Mouse (Mus musculus): ENCODE results near the gene Iqcd. TPM values are rescaled to one million over a fixed set of nuclear protein-coding genes. Genes with fewer than 3 reads are reported as not detected.

Gene Iqcd
- total RNA-seq, 2 experiments from 2014 or later = 1.00 to 1.2 TPM

DNA sequence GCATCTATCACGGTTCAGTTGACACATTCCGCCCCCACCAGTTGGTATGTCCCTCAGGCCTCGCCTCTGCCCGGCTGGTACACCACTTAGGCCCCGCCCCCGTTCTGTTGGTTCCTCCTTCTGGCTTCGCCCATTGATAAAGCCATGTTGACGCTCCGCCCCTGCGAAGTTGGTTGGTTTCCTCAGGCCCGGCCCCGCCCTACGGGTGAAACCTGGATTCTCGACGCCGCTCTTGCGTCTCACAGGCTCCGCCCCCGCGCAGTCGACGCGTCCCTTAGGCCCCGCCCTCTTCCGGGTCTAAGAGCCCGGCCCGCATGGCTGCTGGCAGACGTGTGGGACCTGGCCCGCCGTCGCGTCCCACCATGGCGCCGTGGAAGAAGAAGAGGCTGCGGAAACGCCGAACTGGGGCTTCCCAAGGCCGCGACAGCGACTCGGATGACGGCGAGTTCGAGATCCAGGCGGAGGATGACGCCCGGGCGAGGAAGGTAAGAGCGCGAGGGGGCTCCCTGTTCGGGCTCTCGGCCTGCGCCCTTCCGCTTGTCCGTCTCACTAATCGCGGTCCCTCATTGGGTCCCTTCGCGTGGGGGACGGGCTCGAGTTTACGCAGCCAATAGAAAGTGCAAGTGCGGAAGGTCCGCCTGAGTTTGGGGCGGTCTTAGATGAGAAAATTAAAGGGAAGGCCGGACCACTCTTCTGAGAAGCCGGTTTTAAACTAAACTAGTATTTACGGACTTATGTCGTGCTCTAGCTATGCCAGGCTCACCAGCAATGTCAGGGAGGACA, 24.2 kb downstream of the Iqcd start:
- H3K4me3 ChIP-seq = peak overlapping the region; percentile 77
- H3K27ac ChIP-seq = peak overlapping the region; percentile 99
- TF ChIP-seq CTCF (conservative IDR thresholded peaks at IDR 0.05) = no peak
- peak; percentile 100 for DNase-seq (ENCODE audit: low spot score in 2 of 2)

DNA sequence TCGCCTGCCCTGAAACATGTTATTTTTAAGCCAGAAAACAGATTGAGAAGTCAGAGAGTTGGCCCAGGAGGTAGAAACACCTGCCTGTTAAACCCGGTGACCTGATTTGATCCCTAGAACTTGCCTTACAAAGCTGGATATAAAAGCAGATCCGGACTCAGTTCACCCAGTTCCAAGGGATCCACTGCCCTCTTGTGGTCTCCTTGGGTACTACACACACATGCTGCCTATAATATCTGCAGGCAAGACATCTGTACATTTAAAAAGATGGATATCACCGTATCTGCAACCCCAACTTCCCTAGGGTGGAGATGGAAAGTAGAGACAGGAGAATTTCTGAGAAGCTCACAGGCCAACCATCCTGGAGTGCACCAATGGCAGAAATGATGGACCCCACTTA, 27.1 kb downstream of the Iqcd start:
- H3K27ac ChIP-seq = no peak overlapping the region
- H3K4me3 ChIP-seq = no peak overlapping the region
- DNase-seq (ENCODE audit: low spot score in 2 of 2) = no peak
- TF ChIP-seq CTCF (conservative IDR thresholded peaks at IDR 0.05) = peak; percentile 74

DNA sequence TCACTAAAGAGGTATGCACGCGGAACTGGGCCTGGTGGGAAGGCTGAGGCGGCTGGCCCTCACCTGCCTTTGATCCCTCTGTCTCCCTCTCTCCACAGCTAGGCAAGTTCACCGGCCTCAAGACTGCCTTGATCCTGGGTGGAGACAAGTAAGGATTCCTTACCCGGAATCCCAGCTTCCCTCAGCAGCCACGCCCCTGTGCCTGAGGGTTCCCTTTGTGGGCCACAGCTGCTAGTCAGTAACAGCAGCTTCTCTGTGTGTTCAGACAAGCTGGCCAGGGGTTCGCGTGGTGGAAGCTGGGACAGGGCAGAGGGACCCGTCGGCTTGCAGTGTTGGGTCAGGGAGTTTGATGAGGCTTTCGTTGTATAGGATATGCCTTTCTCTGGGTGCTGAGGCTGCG, 30.0 kb downstream of the Iqcd start:
- no peak for TF ChIP-seq CTCF (conservative IDR thresholded peaks at IDR 0.05)
- Histone ChIP-seq H3K4me3 (no peak overlapping the region), H3K27ac (no peak overlapping the region)
- no peak for DNase-seq (ENCODE audit: low spot score in 2 of 2)

DNA sequence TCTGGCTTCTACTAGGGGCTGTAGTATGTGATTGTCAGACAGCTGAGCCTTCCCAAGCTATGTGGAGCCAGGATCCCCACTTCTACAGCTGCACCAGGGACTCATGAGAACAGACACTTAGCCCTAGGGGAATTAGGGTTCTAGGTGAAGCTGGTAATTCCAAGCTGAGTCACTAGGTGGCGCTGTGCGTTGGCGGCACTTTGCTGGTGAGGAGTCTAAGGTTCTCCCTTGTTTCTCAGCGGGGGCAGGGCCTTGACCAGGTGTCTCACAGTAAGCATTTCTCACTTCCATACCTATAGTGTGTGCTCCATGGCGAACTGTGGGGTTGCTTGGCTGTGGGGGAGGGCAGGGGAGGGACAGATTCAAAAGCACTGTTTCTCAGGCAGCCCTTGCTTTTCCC, 30.4 kb downstream of the Iqcd start:
- peak; percentile 87 for TF ChIP-seq CTCF (conservative IDR thresholded peaks at IDR 0.05)

DNA sequence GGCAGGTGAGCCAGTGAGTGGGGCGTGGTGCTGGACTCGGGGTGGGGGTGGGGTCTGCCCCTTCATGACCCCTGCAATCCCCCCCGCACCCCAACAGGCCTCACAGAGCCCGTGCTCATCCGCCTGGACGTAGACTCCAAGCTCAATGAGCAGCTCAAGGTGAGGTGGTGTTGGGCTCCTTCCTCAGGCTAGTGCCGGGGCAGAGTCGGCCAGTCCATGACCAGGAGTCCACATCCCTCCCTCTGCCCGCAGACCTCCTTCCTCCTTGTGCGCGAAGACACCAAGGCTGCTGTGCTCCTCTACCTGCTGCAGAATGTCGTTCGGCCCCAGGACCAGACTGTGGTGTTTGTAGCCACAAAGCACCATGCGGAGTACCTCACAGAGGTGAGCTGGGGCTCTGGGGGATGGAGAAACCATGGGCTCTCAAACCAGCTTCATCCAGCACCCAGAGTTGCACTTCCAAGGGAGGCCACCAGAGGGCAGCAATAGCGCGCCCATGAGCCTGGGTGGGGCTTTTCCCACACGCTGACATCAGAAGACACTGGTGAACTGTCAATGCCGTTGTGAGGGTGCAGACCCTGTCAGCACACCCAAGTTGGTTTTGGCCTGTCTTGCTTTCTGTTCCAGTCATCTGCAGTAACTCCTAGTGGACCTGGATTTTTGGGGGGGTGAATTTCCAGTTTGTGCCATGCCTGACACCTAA, 31.7 kb downstream of the Iqcd start:
- DNase-seq (ENCODE audit: low spot score in 2 of 2) = peak; percentile 80 to 96
- Histone ChIP-seq H3K27ac (peak overlapping the region; percentile 69), H3K4me3 (no peak overlapping the region)
- peak; percentile 99 for TF ChIP-seq CTCF (conservative IDR thresholded peaks at IDR 0.05)

More for the DNA sequence above, 30.4 kb downstream of the Iqcd start:
- no peak overlapping the region for H3K4me3 ChIP-seq
- DNase-seq (ENCODE audit: low spot score in 2 of 2) = peak in 1 of 2 experiments; percentile 77
- H3K27ac ChIP-seq = no peak overlapping the region

DNA sequence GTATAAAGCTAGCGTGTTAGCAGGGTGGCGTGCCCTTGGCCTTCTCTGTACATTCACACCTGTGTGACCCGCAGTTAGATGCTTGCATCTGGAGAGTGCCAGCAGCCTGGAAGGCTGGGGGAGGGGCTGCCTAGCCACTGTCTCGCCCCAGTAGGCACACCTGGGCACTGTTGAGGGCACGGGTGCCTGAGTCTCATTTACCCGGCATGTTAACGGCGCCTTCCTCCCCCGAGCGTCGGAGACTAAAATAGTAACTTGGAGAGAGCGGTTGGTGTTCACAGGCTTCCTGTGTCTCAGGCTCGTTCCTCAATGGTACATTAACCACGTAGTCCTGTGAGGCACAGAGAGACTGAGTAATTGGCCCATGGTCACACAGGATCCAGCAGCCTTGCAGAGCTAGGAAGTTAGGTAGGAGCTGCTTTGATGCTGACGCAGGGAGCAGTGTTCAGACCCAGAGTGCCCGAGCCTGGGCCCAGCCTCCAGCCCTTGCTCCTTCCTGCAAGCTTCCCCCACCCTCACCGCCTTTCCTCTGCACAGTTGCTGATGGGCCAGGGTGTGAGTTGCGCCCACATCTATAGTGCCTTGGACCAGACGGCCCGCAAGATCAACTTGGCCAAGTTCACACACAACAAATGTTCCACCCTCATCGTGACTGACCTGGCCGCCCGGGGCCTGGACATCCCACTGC, 32.4 kb downstream of the Iqcd start:
- TF ChIP-seq CTCF (conservative IDR thresholded peaks at IDR 0.05) = no peak
- Histone ChIP-seq H3K4me3 (no peak overlapping the region), H3K27ac (peak overlapping the region; percentile 69)
- no peak for DNase-seq (ENCODE audit: low spot score in 2 of 2)

DNA sequence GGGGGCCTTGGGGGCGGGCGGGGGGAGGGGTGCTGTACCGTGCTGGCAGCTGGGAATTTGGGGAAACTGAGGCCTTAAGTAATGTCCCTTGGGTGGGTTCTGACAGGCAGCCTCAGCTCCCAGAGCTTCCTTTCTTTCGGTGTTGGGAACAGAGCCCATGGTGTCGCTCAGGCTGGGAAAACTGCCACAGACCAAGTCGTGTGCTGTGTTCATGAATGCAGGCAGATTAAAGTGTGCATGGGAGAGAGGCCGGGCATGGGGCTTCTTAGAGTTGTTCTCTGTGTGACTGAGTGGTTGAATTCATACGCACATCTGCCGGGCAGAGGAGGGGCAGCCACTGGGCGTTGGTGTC, 33.0 kb downstream of the Iqcd start:
- H3K4me3 ChIP-seq = no peak overlapping the region
- TF ChIP-seq CTCF (conservative IDR thresholded peaks at IDR 0.05) = no peak
- H3K27ac ChIP-seq = peak overlapping the region; percentile 69
- no peak for DNase-seq (ENCODE audit: low spot score in 2 of 2)

DNA sequence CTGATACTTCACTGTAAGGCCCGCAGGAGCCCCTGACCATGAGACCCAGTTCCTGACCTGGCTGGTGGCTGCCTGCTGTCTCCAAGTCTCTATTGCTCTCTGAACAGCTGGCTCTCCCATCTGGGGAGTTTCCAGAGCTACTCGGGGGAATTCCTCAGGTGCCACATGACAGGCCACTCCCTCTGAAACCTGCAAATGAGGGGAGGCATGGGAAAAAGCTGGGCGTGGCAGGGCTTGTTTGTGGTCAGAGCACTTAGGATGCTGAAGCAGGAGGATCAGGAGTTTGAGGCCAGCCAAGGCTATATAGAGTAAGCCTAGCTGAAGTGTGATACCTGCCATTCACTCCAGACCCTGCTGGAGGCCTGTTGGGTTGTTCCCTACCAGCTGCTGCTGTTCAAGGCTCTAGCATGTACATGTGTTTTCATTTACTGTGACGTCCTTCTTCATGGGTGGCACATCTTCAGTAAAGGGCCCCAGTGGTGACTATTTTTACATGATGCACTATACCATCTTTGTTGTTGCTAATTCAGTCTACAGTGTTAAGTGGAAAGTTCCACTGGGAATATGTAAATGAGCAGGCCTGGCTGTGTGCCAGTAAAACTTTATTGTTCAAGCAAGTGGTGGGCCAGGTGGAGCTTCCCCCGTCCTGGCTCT, 33.5 kb downstream of the Iqcd start:
- H3K27ac ChIP-seq = peak overlapping the region; percentile 69
- no peak for TF ChIP-seq CTCF (conservative IDR thresholded peaks at IDR 0.05)
- DNase-seq (ENCODE audit: low spot score in 2 of 2) = no peak
- no peak overlapping the region for H3K4me3 ChIP-seq

DNA sequence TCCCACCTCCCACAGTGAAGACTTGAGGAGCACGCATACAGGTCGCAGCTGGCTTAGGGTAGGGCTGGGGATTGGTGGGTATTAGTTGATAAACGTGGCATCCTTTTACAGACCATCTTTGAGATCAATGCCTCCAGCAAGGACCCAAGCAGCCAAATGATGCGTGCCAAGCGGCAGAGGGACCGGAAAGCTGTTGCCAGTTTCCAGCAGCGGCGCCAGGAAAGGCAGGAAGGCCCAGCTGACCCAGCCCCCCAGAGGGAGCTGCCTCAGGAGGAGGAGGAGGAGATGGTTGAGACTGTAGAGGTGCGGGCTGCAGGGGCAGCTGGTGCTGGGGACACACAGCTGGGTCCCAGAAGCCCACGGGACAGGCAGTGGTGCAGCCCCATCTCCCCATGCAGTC, 35.6 kb downstream of the Iqcd start:
- TF ChIP-seq CTCF (conservative IDR thresholded peaks at IDR 0.05) = no peak
- H3K4me3 ChIP-seq = no peak overlapping the region

DNA sequence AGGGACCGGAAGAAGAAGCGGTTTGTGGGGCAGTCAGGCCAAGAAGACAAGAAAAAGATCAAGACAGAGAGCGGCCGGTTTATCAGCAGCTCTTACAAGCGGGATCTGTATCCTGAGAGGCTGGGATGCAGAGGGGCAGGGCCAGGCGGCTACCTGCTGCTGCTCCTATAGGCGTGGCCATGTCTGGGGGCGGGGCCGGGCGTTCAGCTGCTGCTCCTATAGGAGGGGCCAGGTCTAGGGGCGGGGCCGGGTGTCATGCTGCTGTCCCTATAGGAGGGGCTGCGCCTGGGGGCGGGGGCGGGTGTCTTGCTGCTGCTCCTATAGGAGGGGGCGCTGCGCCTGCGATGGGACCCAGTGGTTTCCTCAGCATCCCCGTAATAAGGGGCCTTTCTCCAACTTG, 37.6 kb downstream of the Iqcd start:
- no peak overlapping the region for H3K4me3 ChIP-seq
- H3K27ac ChIP-seq = no peak overlapping the region
- no peak for DNase-seq (ENCODE audit: low spot score in 2 of 2)
- no peak for TF ChIP-seq CTCF (conservative IDR thresholded peaks at IDR 0.05)

More for the DNA sequence above, 35.6 kb downstream of the Iqcd start:
- H3K27ac ChIP-seq = no peak overlapping the region
- DNase-seq (ENCODE audit: low spot score in 2 of 2) = no peak

DNA sequence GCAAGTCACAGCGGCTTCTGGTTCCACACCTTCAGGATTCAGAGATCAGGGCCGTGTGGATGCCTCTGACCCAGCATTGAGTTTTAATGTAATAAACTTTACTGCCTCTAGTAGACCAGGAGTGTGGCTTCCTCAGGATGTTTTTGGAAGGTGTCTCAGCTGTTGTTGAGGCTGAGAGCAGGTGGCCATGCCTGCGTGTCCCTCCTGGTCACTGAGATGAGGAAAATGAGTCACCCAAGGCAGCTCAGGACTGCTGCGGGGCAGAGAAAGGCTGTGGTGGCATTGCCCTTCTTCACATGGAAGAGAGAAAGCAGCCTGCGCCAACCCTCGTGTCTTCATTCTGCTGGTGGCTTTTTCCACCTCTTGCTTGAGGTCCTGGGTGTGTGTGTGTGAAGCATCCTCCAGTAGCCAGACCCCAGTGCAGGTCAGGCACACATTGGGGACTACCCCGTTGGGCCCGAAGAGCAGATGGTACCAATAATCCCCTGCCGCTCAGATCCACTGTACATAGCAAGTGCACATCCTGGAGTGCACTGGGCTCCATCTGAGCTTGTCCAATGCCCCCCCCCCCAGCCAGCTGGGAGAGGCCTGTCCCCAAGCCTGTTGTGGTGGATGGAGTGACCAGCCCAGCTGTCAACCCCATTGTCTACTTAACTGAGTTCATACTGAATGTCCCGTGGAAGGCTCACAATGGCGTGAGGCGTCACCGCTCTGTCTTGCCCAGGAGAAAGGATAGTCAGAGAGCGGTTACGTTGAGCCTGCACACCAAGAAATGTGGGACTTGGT, 38.9 kb downstream of the Iqcd start:
- TF ChIP-seq CTCF (conservative IDR thresholded peaks at IDR 0.05) = no peak
- no peak overlapping the region for H3K27ac ChIP-seq
- no peak for DNase-seq (ENCODE audit: low spot score in 2 of 2)
- H3K4me3 ChIP-seq = no peak overlapping the region

DNA sequence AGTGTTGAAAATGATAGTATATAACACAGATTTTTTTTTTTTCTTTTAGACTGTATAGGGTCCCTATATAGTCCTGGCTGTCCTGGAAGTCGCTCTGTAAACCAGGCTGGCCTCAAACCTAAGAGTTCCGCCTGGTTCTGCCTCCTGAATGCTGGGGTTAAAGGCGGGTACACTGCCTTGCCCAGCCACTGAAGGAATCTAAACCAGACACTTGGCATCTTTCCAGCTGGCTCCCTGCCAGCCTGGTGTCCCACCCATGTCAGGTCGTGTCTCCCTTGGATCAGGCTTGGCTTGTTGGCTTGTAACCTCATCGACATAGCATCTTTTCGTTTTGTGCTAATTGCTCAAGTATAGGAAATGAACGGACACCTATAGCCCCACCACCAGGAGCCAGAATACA, 39.8 kb downstream of the Iqcd start:
- Histone ChIP-seq H3K27ac (no peak overlapping the region), H3K4me3 (no peak overlapping the region)
- DNase-seq (ENCODE audit: low spot score in 2 of 2) = no peak
- TF ChIP-seq CTCF (conservative IDR thresholded peaks at IDR 0.05) = no peak
